Mouse (Mus musculus): ENCODE measurements around the gene Hopx.

Hopx gene

DNA sequence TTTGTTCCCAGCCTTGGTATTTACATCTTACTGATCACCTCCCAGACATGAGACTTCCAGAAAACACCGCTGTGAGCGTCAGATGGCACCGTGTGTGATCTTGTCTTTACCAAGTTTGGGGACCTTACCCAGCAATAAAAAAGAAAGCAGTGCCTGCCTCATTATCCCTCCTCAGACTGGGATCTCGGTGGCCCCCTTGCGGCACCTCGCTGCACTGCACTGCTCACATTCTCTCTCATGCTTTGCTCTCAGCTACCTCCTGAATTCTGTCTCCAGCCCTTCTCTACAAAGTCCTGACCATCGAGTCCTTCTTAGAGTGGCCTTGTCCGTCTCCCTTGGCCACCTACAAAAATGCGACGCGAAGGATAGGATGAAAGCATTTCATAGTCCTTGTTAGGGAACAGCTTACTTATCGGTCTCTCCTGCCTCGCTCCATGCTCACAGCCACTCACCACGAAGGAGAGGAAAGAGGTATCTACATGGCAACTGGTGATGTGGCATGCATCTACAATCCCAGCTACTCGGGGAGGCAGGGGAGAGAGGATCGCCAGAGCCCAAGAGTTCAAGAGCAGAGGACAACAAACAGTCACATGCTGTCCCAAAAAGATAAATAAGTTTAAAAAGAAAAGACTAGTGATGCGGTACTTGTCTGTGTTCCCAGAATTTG lies 53.4 kb downstream of the Hopx start:
- DNase-seq = peak; percentile 61

DNA sequence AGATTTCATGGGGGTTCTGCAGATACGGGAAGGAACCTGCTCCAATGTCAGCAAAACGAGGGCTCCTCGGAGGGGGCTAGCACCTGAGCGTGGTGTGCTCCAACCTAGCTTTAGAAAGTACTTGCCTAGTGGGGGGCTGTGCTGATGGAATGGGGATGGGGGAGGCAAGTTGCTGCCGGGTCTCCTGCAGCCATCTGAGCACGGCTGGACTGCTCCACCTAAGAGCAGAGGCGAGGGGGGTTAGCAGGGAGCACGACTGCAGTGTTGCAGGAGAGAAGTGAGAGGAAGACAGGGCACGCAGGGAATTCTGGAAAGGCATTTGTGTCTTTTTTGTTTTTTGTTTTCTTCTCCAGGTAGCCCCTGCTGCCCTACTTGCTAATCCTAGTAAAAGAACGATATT lies 54.6 kb downstream of the Hopx start:
- DNase-seq = no peak

DNA sequence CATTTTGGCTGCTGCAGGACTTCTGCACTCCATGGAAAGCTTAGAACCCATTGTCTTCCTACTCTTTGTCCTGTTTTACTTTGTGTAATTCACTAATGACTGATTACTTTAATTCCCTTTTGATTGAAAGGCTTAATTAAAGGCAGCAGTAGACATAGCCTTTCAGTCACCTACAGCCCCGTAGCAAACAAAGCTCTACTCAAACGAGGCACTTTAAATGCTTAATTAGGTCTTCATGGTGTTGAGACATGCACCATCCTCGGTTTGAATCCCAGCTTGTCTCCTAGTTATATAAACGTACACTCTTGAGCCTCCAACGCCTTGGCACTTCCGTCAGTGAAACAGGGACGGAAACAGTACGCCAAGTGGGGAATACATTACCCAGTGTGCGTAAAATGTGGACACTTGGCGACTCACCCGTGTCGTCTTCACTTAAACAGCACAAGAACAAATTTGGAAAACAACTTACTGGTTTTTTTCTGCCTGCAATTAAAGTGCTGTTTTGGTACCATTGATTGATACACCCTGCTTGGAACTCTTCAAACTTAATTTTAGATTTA lies 58.0 kb downstream of the Hopx start:
- DNase-seq = no peak

DNA sequence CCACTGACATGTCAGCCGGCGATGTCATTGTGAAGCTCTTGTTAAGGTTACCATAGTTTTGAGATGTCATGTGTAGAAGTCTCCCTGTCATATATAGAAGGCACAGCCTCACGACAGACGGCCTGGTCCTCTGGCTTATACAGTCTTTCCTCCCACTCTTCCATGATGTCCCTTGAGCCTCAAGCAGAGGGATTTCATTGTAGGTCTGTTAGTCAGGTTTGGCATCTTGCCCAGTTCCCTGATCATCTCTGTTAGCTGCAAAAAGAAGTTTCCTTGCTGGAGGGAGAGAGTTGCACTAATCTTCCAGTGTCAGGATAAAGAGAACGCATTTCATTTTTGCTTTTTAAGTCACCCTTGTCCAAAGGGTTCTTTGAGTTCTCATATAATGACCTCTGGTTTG lies 62.3 kb downstream of the Hopx start:
- DNase-seq = no peak

DNA sequence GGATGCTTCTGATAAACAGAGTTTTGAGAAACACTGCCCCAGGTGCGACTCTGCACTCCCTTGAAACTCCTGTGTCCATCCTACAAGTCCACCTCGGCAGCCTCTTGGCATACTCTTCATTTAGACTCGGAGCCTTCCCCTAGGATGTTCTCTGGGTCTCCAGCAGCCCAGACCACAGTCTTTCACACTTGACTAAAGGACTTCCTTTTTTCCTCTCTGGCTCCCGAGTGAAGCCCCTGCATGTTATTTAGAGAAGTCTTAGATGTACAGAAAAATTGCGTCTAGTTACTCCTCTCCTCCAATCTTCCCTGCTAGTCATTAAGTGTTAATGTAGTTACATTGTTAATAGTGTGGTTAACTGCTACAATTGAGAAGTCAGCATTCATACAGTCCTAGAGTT lies 70.6 kb downstream of the Hopx start:
- DNase-seq = no peak

DNA sequence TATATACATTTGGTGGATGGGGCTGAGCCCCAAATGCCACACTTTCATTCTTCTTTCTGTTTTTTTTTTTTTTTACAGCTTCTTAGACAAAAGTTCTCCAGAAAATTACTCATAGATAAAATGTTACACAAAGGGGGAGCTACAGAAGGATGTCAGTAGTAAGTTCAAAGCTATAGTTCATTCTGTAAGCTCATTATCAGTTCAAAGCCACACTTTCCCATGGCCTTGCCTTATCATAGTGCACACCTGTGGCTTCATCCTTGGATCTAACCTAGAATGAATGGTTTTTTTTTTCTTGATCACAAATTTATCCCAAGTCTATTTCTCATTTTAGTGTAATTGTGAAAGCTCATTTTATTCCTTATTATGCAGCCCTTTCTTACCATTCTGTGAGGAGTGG lies 75.5 kb downstream of the Hopx start:
- DNase-seq = no peak

DNA sequence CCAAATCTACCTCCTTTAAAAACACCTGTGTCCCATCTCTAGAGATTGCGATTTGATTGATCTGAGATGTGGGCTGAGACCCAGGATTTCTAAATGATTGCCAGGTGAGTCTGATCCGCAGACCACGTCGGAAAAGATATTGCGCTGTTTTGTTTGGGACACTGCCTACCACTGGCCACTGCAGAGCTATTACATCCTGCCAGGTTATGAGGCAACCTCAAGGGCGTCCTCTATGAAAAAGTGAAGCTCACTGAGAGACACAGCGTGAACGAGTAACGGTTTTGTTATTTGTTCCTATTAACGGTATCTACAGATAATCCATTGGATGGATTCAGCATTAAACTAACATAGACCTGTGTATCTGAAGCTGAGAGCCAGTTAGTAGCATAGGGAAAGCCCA lies 76.5 kb downstream of the Hopx start:
- no peak for DNase-seq

All from kidney, adult 18-20 months (tissue).